Mouse (Mus musculus): ENCODE data around the gene Rcbtb2.
A peak's percentile ranks its signal among the peaks of the same experiment; 100 is the strongest.

The Rcbtb2 gene

GRCm38 (mm10) chr14:73116938-73117337, 5.9 kb upstream of the Rcbtb2 start:
- DNase-seq (ENCODE audit: low spot score) = no peak

GRCm38 (mm10) chr14:73117411-73118392, 5.1 kb upstream of the Rcbtb2 start:
- DNase-seq (ENCODE audit: low spot score) = no peak

GRCm38 (mm10) chr14:73118482-73119347, 4.1 kb upstream of the Rcbtb2 start:
- no peak for DNase-seq (ENCODE audit: low spot score)

- DNase-seq (ENCODE audit: low spot score) = no peak
Measured at GRCm38 (mm10) chr14:73119459-73119858, 3.4 kb upstream of the Rcbtb2 start.

- no peak for DNase-seq (ENCODE audit: low spot score)
Measured at GRCm38 (mm10) chr14:73119966-73120365, 2.9 kb upstream of the Rcbtb2 start.

GRCm38 (mm10) chr14:73122211-73122922, 470 bp upstream of the Rcbtb2 start:
- no peak for DNase-seq (ENCODE audit: low spot score)

- DNase-seq (ENCODE audit: low spot score) = no peak
Measured at GRCm38 (mm10) chr14:73123381-73123780, 544 bp downstream of the Rcbtb2 start.

- no peak for DNase-seq (ENCODE audit: low spot score)
Measured at GRCm38 (mm10) chr14:73123786-73124185, 949 bp downstream of the Rcbtb2 start.

- no peak for DNase-seq (ENCODE audit: low spot score)
Measured at GRCm38 (mm10) chr14:73130519-73130918, 7.7 kb downstream of the Rcbtb2 start.

- no peak for DNase-seq (ENCODE audit: low spot score)
Measured at GRCm38 (mm10) chr14:73131856-73132410, 9.1 kb downstream of the Rcbtb2 start.

GRCm38 (mm10) chr14:73132731-73133130, 9.9 kb downstream of the Rcbtb2 start:
- DNase-seq (ENCODE audit: low spot score) = no peak

- no peak for DNase-seq (ENCODE audit: low spot score)
Measured at GRCm38 (mm10) chr14:73137234-73137633, 14.4 kb downstream of the Rcbtb2 start.

GRCm38 (mm10) chr14:73138483-73138882, 15.6 kb downstream of the Rcbtb2 start:
- no peak for DNase-seq (ENCODE audit: low spot score)

GRCm38 (mm10) chr14:73139866-73140265, 17.0 kb downstream of the Rcbtb2 start:
- DNase-seq (ENCODE audit: low spot score) = no peak

- DNase-seq (ENCODE audit: low spot score) = no peak
Measured at GRCm38 (mm10) chr14:73141800-73142199, 19.0 kb downstream of the Rcbtb2 start.

GRCm38 (mm10) chr14:73142421-73142895, 19.6 kb downstream of the Rcbtb2 start:
- DNase-seq (ENCODE audit: low spot score) = no peak

GRCm38 (mm10) chr14:73142896-73143709, 20.3 kb downstream of the Rcbtb2 start:
- peak; percentile 75 for DNase-seq (ENCODE audit: low spot score)

GRCm38 (mm10) chr14:73143710-73144420, 21.0 kb downstream of the Rcbtb2 start:
- no peak for DNase-seq (ENCODE audit: low spot score)

- no peak for DNase-seq (ENCODE audit: low spot score)
Measured at GRCm38 (mm10) chr14:73145531-73145930, 22.7 kb downstream of the Rcbtb2 start.

GRCm38 (mm10) chr14:73146721-73147120, 23.9 kb downstream of the Rcbtb2 start:
- DNase-seq (ENCODE audit: low spot score) = no peak
